Mouse (Mus musculus): ENCODE results near the gene Rnf182.

Gene Rnf182

DNA sequence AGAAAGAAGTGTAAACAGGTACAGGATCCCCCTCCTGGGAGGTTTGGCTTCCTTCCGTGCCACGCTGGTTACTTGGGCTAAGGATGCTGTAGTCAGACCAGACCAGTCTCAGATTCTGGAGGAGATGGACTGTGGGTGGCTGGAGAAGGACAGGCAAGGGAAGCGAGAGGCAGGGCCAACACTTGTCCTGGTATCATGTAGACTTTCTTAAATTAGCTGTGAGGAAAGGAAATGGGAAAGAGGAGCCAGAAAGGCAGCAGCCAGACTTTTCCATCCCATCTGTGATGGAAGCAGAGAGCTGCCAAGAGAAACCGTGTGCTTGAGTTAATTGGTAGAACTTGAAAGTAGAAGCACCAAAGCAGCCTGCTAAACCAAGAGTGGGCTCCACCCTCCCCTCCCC lies 90.9 kb downstream of the Rnf182 start:
- no peak for DNase-seq

GRCm38 (mm10) chr13:43709529-43709928 lies 94.0 kb downstream of the Rnf182 start:
- DNase-seq = no peak

- no peak for DNase-seq
Measured at GRCm38 (mm10) chr13:43711708-43712314, 96.3 kb downstream of the Rnf182 start.

DNA sequence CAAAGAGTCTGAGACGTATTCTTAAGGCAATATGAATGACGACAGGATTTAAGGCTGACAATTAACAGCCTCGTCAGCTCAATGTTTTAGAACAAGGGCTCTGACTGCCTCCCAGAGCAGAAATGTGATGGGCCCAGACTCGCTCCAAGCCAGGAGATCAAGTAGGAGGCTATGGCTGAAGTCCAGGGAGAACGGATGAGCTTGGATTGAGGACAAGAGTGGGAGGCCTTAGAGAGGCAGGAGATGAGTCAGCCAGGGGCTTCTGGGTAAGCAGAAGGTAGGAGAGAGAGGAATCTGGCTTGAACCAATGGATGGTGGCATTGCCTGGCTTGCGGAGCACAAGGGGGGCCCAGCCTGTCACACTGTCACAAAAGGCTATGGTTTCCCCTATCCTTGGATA lies 99.2 kb downstream of the Rnf182 start:
- DNase-seq = no peak

- no peak for DNase-seq
Measured at GRCm38 (mm10) chr13:43715466-43715865, 100.0 kb downstream of the Rnf182 start.

DNA sequence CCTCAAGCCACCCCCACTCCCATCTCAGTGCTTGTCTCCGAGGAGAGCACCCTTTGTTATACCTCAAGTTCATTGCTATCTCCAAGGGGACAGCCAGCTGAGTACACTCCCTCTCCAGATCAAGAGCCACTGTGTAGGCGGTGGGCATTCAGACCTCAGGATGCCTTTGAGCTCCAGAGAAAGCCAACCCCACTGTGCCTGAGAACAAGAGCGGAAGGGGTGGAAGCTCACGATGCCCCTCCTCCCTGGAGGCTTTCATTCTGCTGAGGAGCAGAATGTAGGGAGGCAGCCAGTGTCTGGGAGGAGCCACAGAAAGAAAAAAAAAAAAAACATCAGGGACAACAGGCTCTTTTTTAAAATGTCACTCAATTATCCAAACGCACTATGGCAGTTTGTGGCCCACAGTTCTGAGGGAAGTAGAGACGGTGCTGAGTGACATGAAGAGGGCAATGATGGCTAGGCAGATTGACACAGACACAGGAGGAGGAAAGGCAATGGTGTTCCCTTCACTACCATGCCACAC lies 101.1 kb downstream of the Rnf182 start:
- DNase-seq = no peak

- DNase-seq = no peak
Measured at GRCm38 (mm10) chr13:43718173-43718572, 102.7 kb downstream of the Rnf182 start.

- DNase-seq = no peak
Measured at GRCm38 (mm10) chr13:43720496-43720895, 105.0 kb downstream of the Rnf182 start.

All from kidney, adult 8-10 months (tissue).